Mouse (Mus musculus) ES-Bruce4 (cell line): ENCODE results near the gene Sem1. TPM values are rescaled to one million over a fixed set of nuclear protein-coding genes. Genes with fewer than 3 reads are reported as not detected.

Experiments used
- H3K27ac ChIP-seq: 2 replicates; pipeline ENCODE4 v1.5.1; 2012; ENCODE audit warnings: low read length, inconsistent platforms; ENCODE audit not compliant: insufficient read depth
- H3K27me3 ChIP-seq: 2 replicates; pipeline ENCODE4 v1.6.1; 2012; ENCODE audit warnings: mild to moderate bottlenecking, low read length, inconsistent platforms; ENCODE audit not compliant: control insufficient read depth, poor library complexity, insufficient read depth, severe bottlenecking
- H3K36me3 ChIP-seq: 2 replicates; pipeline ENCODE4 v1.6.1; 2012; ENCODE audit warnings: inconsistent platforms, mild to moderate bottlenecking, low read length, moderate library complexity; ENCODE audit not compliant: control insufficient read depth, poor library complexity, insufficient read depth, severe bottlenecking
- H3K4me1 ChIP-seq: one replicate; pipeline ENCODE4 v1.8.1; 2011; ENCODE audit warnings: low read length; ENCODE audit not compliant: control insufficient read depth, insufficient read depth
- H3K4me3 ChIP-seq: 2 replicates; pipeline ENCODE4 v1.5.1; 2011; ENCODE audit warnings: low read depth, mild to moderate bottlenecking, low read length
- H3K9ac ChIP-seq: 2 replicates; pipeline ENCODE4 v1.6.1; 2012; ENCODE audit warnings: low read depth, mild to moderate bottlenecking, inconsistent platforms; ENCODE audit not compliant: poor library complexity, severe bottlenecking
- H3K9me3 ChIP-seq: replicated peaks from 2 replicates; pipeline ENCODE4 v1.6.1; 2012; ENCODE audit warnings: mild to moderate bottlenecking, low read length, inconsistent platforms; ENCODE audit not compliant: control insufficient read depth, poor library complexity, insufficient read depth, severe bottlenecking
- CTCF ChIP-seq: IDR thresholded peaks from one replicate; pipeline ENCODE4 v1.8.1; 2011; ENCODE audit warnings: low read depth, low read length
- EP300 ChIP-seq: IDR thresholded peaks from 2 replicates; pipeline ENCODE4 v1.6.1; 2011; ENCODE audit warnings: low read depth, low read length; ENCODE audit not compliant: insufficient read depth
- POLR2A ChIP-seq: IDR thresholded peaks from one replicate; pipeline ENCODE4 v1.8.1; 2011; ENCODE audit warnings: low read length; ENCODE audit not compliant: insufficient read depth
- polyA plus RNA-seq: library from polyadenylated mRNA; stranded (reverse); fragments of >200 nt; gene quantifications from 2 replicates; pipeline ENCODE4 v1.2.4, GENCODE M21; 2011; ENCODE audit warnings: low read depth; ENCODE audit not compliant: missing spikeins, insufficient read depth, insufficient read length

Gene Sem1
- polyA plus RNA-seq, 1 experiment: 114 TPM

GRCm38 (mm10) chr6:6577741-6578284, 650 bp downstream of the Sem1 start:
- Histone ChIP-seq H3K36me3 (no peaks in the 10 kb centered on the region), H3K27ac (peak overlapping the region; percentile 4; the same call in 1 of the 2 replicates), H3K9ac (peak overlapping the region; percentile 96), H3K4me3 (peak overlapping the region; percentile 97), H3K9me3 (no peaks in the 10 kb centered on the region), H3K27me3 (no peaks in the 10 kb centered on the region), H3K4me1 (peaks cover 1% of the 10 kb centered on the region)
- TF ChIP-seq POLR2A (no peak), CTCF (no peak), EP300 (no peak)

DNA sequence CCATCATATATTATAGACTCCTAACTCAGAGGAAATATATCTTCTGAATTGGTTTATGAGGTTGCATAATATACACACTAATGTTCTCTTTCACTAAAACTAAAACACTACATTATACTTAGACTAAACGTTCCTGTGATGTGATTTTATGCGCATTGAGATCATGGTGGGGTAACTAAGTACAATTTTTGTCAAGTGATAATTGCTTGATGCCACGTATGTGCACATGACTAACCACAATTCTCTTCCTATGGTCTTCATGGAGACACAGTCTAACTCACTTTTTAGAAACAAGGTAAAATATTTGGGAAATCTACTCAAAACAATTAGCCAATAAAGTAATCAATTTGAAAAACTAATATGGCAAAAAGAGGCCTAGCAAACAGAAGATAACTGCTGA, 1.2 kb downstream of the Sem1 start:
- Histone ChIP-seq H3K27ac (no peak overlapping the region), H3K36me3 (no peaks in the 10 kb centered on the region), H3K9ac (peak overlapping the region; percentile 96), H3K27me3 (no peaks in the 10 kb centered on the region), H3K9me3 (no peaks in the 10 kb centered on the region), H3K4me1 (peaks cover 1% of the 10 kb centered on the region), H3K4me3 (peak overlapping the region; percentile 97)
- TF ChIP-seq POLR2A (no peak), CTCF (no peak), EP300 (no peak)

DNA sequence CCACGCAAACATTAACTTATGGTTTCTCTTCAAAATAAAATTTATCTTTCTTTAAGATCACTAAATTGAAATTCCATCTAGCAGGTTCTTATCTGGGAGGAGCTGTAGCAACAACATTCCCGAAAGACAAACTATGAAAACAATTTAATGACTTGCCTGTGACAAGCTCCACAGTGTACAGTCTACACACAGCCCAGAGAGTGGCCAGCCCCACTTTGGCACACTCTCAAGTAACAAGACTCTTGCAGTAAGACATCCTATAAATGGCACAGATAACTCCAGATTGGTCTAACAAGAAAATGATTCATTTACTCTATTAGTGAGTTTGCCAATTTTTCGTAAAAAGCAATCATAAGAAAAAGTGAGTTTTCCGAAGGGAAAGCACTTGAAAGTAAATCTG, 2.7 kb downstream of the Sem1 start:
- no peaks in the 10 kb centered on the region for H3K9me3 ChIP-seq
- H3K9ac ChIP-seq: no peak overlapping the region
- peaks cover 1% of the 10 kb centered on the region for H3K4me1 ChIP-seq
- H3K27me3 ChIP-seq: no peaks in the 10 kb centered on the region
- TF ChIP-seq CTCF (no peak), EP300 (no peak), POLR2A (no peak)
- no peaks in the 10 kb centered on the region for H3K36me3 ChIP-seq
- no peak overlapping the region for H3K27ac ChIP-seq
- no peak overlapping the region for H3K4me3 ChIP-seq

DNA sequence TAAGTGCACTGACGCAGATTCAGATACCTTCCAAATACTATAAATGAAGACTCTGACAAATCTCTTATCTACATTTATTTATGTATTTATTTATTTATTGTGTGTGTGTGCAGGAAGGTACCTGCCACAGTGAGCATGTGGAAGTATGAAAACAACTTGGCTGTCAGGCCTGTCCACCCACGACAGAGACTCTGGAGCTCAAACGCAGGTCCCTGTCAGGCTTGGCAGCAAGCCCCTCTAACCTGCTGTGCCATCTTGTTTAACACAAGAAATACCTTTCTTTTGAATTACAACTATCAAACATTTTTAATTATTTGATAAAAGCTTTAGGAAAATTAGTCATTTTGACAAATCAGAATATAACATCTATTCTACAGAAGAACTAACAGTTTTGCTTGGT, 10.0 kb downstream of the Sem1 start:
- Histone ChIP-seq H3K27ac (no peak overlapping the region), H3K4me3 (no peak overlapping the region), H3K9ac (no peak overlapping the region), H3K9me3 (no peaks in the 10 kb centered on the region), H3K4me1 (no peaks in the 10 kb centered on the region), H3K36me3 (no peaks in the 10 kb centered on the region), H3K27me3 (no peaks in the 10 kb centered on the region)
- TF ChIP-seq CTCF (no peak), EP300 (no peak), POLR2A (no peak)

DNA sequence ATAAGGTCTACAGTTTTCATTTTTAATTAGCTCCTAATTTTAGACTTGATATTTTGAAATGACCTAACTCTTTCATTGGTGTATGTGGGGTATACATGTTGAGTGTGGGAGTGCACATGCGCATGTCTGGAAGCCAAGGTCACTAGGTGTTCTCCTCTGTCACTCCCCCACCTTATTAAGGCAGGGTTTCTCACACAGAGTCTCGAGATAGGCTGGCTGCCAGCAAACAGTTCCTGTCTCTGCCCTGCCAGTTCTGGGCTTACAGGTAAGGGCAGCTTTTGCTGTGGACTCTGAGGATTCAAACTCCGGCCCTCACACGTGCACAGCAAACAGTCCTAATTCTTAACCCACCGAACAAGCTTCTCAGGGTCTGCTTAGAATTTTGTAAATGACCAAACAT, 14.8 kb downstream of the Sem1 start:
- no peak overlapping the region for H3K27ac ChIP-seq
- H3K4me3 ChIP-seq: no peak overlapping the region
- no peaks in the 10 kb centered on the region for H3K27me3 ChIP-seq
- no peaks in the 10 kb centered on the region for H3K4me1 ChIP-seq
- no peaks in the 10 kb centered on the region for H3K9me3 ChIP-seq
- H3K9ac ChIP-seq: no peak overlapping the region
- H3K36me3 ChIP-seq: no peaks in the 10 kb centered on the region
- no peak for TF ChIP-seq CTCF
- TF ChIP-seq POLR2A: no peak
- TF ChIP-seq EP300: no peak

DNA sequence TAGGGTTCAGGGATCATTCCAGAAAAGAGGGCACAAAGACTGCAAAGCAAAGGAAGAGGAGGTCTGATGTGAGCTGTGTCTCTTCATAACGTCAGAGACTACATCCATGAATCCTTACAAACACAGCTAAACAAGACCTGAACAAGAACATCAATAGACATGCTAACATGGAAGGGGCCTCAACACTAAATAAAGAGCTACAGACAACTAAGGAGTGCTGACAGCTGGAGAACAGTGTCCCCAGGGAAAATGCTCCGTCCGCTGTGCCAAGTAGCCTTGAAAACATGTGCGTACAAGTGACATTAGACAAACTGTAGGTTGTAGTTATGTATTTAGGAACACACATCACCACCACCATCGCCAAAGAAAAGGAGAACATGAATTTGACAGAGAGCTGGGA, 15.7 kb downstream of the Sem1 start:
- no peak for TF ChIP-seq EP300
- TF ChIP-seq POLR2A: no peak
- TF ChIP-seq CTCF: no peak
- no peaks in the 10 kb centered on the region for H3K4me1 ChIP-seq
- peaks cover 2% of the 10 kb centered on the region for H3K36me3 ChIP-seq
- H3K27ac ChIP-seq: no peak overlapping the region
- no peaks in the 10 kb centered on the region for H3K27me3 ChIP-seq
- H3K9ac ChIP-seq: no peak overlapping the region
- H3K9me3 ChIP-seq: no peaks in the 10 kb centered on the region
- no peak overlapping the region for H3K4me3 ChIP-seq
